Mouse (Mus musculus) lung, postnatal 14 days (tissue): Measurements from ENCODE around the gene Zic5.
"Not testable (repeated sequence)": the region's sequence is repeated elsewhere in the genome, so short reads cannot be mapped to it uniquely, and the experiment has no call there.

Source experiments
- DNase-seq: peaks from one replicate; pipeline ENCODE4 v3.0.0; 2021

The Zic5 gene

GRCm38 (mm10) chr14:122463734-122464341 is 1.6 kb downstream of the Zic5 start:
- DNase-seq, result not testable (repeated sequence)

- DNase-seq, result no peak
Measured at GRCm38 (mm10) chr14:122463080-122463691, 2.3 kb downstream of the Zic5 start.

GRCm38 (mm10) chr14:122462689-122463079 is 2.8 kb downstream of the Zic5 start:
- no peak for DNase-seq

GRCm38 (mm10) chr14:122461966-122462365 is 3.5 kb downstream of the Zic5 start:
- DNase-seq, result no peak

GRCm38 (mm10) chr14:122461500-122461899 is 4.0 kb downstream of the Zic5 start:
- DNase-seq, result no peak

- no peak for DNase-seq
Measured at GRCm38 (mm10) chr14:122460226-122460625, 5.3 kb downstream of the Zic5 start.

GRCm38 (mm10) chr14:122459776-122460175 is 5.7 kb downstream of the Zic5 start:
- DNase-seq, result no peak

- DNase-seq, result not testable (repeated sequence)
Measured at GRCm38 (mm10) chr14:122459332-122459731, 6.1 kb downstream of the Zic5 start.

GRCm38 (mm10) chr14:122455562-122455958 is 9.9 kb downstream of the Zic5 start:
- DNase-seq, result no peak

- DNase-seq, result no peak
Measured at GRCm38 (mm10) chr14:122454901-122455561, 10.4 kb downstream of the Zic5 start.

- no peak for DNase-seq
Measured at GRCm38 (mm10) chr14:122453996-122454738, 11.3 kb downstream of the Zic5 start.

GRCm38 (mm10) chr14:122453388-122453995 is 12.0 kb downstream of the Zic5 start:
- no peak for DNase-seq

GRCm38 (mm10) chr14:122452701-122453387 is 12.6 kb downstream of the Zic5 start:
- no peak for DNase-seq

GRCm38 (mm10) chr14:122451551-122452145 is 13.8 kb downstream of the Zic5 start:
- no peak for DNase-seq

GRCm38 (mm10) chr14:122450496-122451382 is 14.7 kb downstream of the Zic5 start, which contains the start of gene Gm5089:
TSS of gene Gm5089 (minus strand) at chr14:122451115.
- DNase-seq, result peak; percentile 35

GRCm38 (mm10) chr14:122449601-122450495 is 15.6 kb downstream of the Zic5 start:
- no peak for DNase-seq

- DNase-seq, result no peak
Measured at GRCm38 (mm10) chr14:122436850-122437249, 28.6 kb downstream of the Zic5 start.

GRCm38 (mm10) chr14:122434039-122434438 is 31.4 kb downstream of the Zic5 start:
- DNase-seq, result no peak

GRCm38 (mm10) chr14:122432558-122432957 is 32.9 kb downstream of the Zic5 start:
- DNase-seq, result no peak

- DNase-seq, result no peak
Measured at GRCm38 (mm10) chr14:122427654-122428053, 37.8 kb downstream of the Zic5 start.
